Mouse (Mus musculus): Measurements from ENCODE around the gene Nipsnap1. TPM values are rescaled to one million over a fixed set of nuclear protein-coding genes. Genes with fewer than 3 reads are reported as not detected.

Nipsnap1 gene
- total RNA-seq, 2 experiments from 2014 or later: 0.64 to 1.1 TPM

- no peak for DNase-seq
Observed at GRCm38 (mm10) chr11:4865645-4866251, 8.0 kb upstream of the Nipsnap1 start.

DNA sequence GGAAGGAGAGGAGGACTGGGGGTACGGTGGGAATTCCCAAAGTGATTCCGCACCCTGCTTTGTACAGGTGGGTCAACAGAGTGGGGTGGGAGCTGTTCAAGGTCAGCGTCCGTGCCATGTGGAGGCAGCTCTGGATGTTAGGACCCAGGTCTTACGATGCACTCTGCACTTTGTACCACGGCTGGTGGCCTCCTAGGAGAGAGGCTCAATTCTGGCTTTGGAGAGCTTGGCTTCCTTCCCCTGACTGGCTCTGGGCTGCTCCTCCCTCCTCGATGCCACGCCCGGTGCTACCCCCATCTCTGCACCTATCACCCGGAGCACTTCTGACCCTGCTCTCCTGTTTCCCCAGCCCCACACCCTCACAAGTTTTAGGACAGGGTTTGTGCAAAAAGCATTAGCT lies 800 bp downstream of the Nipsnap1 start:
- no peak for DNase-seq

- DNase-seq: no peak
Observed at GRCm38 (mm10) chr11:4881087-4881486, 7.3 kb downstream of the Nipsnap1 start.

DNA sequence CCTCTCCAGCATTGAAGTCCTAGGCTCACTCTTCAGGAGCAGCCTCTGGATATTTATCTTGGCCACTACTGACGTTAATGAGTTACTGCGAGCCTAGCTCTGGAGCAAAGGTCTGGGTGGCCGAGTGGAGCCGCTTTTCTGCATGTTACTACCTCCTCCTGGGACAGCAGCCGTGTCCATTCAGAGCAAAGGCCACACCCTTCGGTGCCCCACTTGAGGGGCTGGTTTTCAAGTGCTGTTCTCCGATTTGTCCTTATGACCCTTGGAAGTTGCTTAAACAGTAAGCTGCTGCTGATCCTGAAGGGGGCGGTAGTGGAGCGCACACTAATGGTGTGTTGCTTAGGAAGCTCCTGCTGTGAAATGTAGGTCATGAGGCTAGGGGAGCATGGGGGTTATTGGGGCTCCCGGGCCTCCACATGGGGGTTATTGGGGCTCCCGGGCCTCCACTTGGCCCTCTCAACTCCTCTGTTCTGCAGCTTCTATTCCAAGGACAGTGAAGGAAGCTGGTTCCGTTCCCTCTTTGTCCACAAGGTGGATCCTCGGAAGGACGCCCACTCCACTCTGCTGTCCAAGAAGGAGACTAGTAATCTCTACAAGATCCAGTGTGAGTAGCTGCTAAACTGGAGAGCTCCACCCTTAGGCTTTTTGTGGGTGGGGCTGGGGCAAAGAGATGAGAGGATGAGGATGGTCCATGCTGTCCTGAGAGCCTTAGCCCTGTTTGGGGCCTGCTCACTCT lies 9.3 kb downstream of the Nipsnap1 start:
- DNase-seq: peak; percentile 12

- no peak for DNase-seq
Observed at GRCm38 (mm10) chr11:4885385-4885903, 11.7 kb downstream of the Nipsnap1 start.

DNA sequence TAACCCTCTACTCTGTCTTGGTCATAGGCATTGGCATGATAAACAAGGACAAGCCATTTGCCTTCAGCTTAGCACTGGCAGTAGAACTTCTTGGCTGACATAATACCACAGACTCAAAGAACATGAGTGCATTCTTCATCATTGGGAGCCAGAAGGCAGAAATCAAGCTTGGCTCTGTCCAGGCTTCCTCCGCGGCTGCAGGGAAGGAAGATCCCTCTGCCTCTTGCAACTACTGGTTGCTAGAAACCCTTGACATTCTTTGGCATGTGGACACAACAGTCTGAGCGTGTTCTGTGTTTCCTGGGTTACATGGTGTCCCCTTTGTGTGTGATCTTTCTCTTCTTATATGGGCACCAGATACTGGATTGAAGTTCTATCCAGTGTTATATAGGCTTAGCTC lies 13.2 kb downstream of the Nipsnap1 start:
- DNase-seq: no peak

DNA sequence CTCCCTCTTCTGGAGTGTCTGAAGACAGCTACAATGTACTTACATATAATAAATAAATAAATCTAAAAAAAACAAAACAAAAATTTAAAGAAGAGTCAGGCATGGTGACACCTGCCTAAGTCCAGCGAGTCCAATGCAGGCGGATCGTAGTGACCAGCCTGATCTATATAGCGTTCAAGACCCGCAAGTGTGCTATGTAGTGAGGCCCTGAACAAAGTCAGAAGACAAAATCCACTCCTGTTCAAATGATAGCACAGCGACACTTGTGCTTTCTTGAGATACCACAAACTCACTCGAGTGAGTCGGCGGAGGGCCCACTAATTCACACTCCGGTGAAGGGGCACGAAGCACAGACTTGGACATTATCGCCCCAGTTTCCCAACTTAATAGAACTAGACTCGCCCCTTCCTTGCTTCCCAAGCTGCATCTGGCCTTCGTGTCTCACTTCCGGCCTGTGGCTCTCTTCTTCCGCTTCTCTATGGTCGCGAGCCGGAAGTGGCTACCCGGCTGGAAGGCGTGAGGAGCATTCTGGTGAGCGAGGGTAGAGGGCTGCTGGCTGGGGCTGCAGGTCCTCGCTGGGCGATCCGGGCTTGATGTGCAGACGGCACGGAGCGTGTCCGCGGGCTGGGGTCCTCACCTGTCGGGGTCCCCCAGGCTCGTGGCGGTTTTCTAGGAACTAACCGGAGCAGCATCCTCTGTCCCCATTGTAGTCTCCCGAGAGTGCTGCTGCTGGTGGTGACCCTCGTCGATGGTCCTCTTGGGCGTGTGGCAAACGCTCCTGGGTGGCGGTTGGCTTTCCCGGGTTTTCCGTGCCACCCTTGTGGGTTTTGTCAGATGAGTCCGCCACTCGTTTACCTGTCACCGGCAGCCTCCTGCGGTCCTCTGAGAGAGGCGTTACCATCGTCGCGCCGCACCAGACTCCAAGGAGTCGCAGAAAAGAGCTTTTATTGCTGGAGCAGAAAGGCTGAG lies 21.4 kb downstream of the Nipsnap1 start, which contains the start of gene Thoc5:
Gene Thoc5, plus strand, starts transcription at position 473 of the 969 bp plus-strand sequence.
- DNase-seq: peak; percentile 71

GRCm38 (mm10) chr11:4900437-4900836 lies 26.7 kb downstream of the Nipsnap1 start:
- DNase-seq: no peak

- DNase-seq: no peak
Observed at GRCm38 (mm10) chr11:4901956-4902355, 28.2 kb downstream of the Nipsnap1 start.

DNA sequence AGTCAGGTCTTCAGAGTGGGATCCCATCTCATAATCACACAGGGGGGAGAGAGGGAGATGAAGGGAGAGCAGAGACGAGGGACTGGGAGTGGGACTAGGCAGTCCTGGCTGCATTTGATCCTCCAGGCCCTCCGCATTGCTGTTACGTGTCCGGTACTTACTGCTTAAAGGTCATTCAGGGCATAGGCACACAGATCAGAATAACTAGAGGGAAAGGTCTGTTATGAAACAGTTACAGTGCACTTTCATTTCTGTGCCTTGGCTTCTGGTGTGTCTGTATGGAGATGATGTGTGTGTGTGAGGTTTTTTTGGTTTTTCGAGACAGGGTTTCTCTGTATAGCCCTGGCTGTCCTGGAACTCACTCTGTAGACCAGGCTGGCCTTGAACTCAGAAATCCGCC lies 32.5 kb downstream of the Nipsnap1 start:
- no peak for DNase-seq

DNA sequence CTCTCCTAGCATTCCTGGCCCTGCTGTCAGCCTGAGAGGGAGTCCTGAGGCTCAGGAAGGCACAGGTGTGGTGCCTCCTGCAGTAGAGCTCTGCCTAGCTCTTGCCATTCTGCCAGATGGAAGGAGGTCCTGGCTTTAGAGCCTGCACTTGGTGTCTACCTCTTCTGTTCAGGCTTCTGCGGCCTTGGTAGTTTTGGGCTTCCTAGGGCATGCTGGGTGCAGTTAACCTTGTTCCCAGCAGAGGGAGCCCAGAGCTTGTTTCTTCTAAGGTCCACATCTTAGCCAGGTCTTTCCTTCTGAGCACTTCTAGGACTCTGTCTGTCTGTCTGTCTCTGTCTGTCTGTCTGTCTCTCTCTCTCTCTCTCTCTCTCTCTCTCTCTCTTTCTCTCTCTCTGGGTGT lies 42.3 kb downstream of the Nipsnap1 start:
- no peak for DNase-seq

GRCm38 (mm10) chr11:4921281-4921680 lies 47.5 kb downstream of the Nipsnap1 start:
- DNase-seq: no peak

DNA sequence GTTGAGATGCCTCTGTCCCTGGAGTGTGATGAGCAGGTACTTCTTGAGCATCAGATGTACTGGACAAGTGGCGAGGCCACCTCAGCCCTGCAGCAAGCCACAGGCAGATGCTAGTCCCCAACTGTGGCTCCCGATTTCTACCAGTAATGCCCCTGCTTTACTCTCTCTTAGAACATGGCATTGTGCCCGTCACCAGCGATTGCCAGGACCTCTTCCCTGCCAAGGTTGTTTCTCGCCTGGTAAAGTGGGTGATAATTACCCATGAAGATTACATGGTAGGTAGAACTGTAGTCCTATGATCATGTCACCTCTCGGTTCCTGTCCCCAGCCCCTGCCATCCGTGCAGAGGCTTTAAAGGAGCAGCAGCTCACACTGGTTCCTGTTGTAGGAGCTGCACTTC lies 48.0 kb downstream of the Nipsnap1 start:
- no peak for DNase-seq

GRCm38 (mm10) chr11:4927224-4927623 lies 53.5 kb downstream of the Nipsnap1 start:
- no peak for DNase-seq

DNA sequence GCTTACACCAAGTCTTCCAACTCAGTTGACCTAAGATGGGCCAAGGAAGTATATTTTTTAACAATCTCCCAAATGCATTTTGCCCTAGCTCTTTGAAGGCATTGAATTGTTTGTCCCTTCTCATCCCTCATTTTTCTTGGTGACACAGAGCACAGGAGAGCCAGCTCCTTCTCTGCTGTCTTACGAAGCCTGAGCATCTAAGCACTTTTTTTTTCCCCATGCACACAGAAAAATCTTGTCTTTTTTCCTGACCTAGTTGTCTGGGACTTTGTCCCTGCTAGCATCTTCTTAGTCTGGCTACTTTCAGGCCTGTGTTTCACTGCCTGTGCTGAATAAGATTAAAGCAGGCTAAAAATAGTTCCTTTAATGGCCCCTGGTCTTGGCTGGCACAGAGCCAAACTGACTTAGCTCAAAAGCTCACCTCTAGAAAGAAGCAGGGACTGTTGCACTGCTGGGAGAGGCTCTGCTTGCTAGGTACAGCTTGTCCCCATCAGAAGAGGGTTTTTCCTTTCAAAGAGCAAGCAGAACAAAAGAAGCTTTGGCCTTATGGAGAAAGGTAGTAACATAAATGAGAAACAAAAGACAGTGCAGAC lies 57.4 kb downstream of the Nipsnap1 start:
- DNase-seq: no peak

- no peak for DNase-seq
Observed at GRCm38 (mm10) chr11:4936243-4936642, 62.5 kb downstream of the Nipsnap1 start.

Small RNA genes within 50 kb of the gene (microRNA-seq; reads per million reads assigned to microRNA genes)
- 0 reads per million in 2 experiments for gene Mir6918 (ENCODE audit: borderline replicate concordance in 2 of 2)

Other genes with a start within 250 kb of the Nipsnap1 start
- 10 to 100 TPM; 14.2 to 14.7 TPM for gene Ascc2, start 236.2 kb upstream of the Nipsnap1 start, total RNA-seq (2021)
- 1,000 to 10,000 TPM in 1 of 2 experiments, 100 to 1,000 TPM in 1; 996 to 1,016 TPM for gene Uqcr10, start 169.6 kb upstream of the Nipsnap1 start, total RNA-seq (2021)
- 10 to 100 TPM; 20.4 to 20.9 TPM for gene Zmat5, start 169.3 kb upstream of the Nipsnap1 start, total RNA-seq (2021)
- gene Cabp7, start 127.2 kb upstream of the Nipsnap1 start, total RNA-seq (2021): under 1 TPM; 0.64 to 0.80 TPM
- gene Nf2, start 24.4 kb upstream of the Nipsnap1 start, total RNA-seq (2021): 10 to 100 TPM; 42.0 to 46.6 TPM
- gene Thoc5, start 21.4 kb downstream of the Nipsnap1 start, total RNA-seq (2021): 10 to 100 TPM; 11.7 to 14.5 TPM
- gene Nefh, start 74.1 kb downstream of the Nipsnap1 start, total RNA-seq (2021): not detected
- gene Ap1b1, start 112.9 kb downstream of the Nipsnap1 start, total RNA-seq (2021): 10 to 100 TPM; 31.0 to 36.4 TPM
- not detected for gene Rasl10a, start 184.2 kb downstream of the Nipsnap1 start, total RNA-seq (2021)
- 1 to 10 TPM; 6.0 to 9.4 TPM for gene Gas2l1, start 191.4 kb downstream of the Nipsnap1 start, total RNA-seq (2021)
- gene Rhbdd3, start 225.0 kb downstream of the Nipsnap1 start, total RNA-seq (2021): 10 to 100 TPM; 19.3 to 24.1 TPM
- gene Ewsr1, start 225.3 kb downstream of the Nipsnap1 start, total RNA-seq (2021): 10 to 100 TPM; 69.3 to 82.6 TPM

Data from gastrocnemius, postnatal 25 days (tissue).